Mouse (Mus musculus): ENCODE results near the gene Rarres2.

DNA sequence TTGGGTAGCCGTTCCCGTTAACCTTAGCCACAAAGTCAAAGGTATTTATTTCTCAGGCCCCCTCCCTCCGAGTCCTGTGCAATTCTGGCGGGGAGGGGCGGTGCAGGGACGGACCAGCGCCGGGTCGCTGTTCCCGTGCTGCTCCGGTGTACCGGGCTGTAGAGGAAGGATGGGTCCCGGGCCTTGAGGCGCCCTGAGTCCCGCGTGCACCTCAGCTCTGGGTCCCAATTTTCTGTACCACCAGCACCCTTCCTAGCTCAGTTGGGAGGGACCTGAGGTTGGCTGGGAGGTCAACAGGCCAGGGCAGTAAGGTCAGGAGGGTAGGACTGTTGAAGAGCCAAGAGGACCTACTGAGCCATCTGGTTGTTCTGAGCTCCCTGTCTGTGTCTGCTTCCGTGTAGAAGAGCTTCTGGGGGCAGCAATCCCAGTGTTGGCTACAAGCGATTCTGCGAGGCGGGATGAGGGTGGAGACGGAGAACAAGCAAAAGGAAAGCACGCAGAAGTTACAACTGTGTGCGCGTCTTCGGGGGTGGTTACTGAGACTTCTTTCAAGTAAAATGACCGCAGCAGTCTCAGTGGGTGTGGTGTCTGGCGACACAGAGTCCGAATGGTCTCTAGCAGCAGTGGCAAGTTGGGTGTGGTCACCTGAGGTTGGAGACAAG lies 29.6 kb upstream of the Rarres2 start:
- no peak for TF ChIP-seq POLR2A (IDR thresholded peaks at IDR 0.05; ENCODE audit: borderline replicate concordance, control insufficient read depth, low read depth, low read length)
- TF ChIP-seq CTCF (IDR thresholded peaks at IDR 0.05; ENCODE audit: control insufficient read depth, insufficient read depth, low read length), result no peak

All from bone marrow, adult 2 months (tissue).